ENCODE assay signal across 7 mouse cellular contexts in the genomic region with DNA sequence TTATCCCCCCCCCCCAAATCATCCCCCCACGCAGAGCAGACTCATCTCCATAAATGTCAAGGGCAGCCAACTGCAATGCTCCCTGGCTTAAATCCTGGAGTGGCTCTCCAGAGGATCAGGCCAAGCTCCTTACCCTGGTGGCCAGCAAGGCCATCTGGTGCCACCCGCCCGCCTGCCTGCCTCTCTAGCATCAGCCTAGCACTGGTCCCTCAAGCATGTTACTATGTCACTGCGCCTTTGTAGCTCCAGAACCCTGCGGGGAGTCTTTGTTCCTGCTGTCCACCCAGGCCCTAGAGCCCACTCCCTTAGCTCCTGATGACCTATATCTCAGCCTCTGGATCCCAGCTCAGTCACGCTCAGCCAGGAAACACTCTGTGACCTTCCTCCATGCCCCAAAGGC. TPM values are rescaled to one million over a fixed set of nuclear protein-coding genes. Genes with fewer than 3 reads are reported as not detected.
DNase-seq lines count a peak whose midpoint lies in the region; ATAC-seq and TF ChIP-seq lines count a peak whose summit lies in the region.

No protein-coding gene starts in this region.

- H3K27ac ChIP-seq in CH12.LX (ENCODE audit: insufficient read depth, low read depth) = peak overlapping the region; percentile 34; the same call in 1 of the 2 replicates
- H3K27ac ChIP-seq in embryonic facial prominence, embryonic 14.5 days (replicated peaks; ENCODE audit: low read depth, low read length) = 0 out of 2 replicates have a peak overlapping the region, but pooled peaks have one; percentile 18
- H3K27ac ChIP-seq in liver, postnatal 0 days (ENCODE audit: low read depth) = peak overlapping the region; percentile 90

- no peak for TF ChIP-seq CTCF in CH12.LX (conservative IDR thresholded peaks at IDR 0.05 in 1 of 2, IDR thresholded peaks at IDR 0.05 in 1 of 2; ENCODE audit: low read depth in 2 of 2, low read length in 2 of 2)
- no peak for TF ChIP-seq CTCF in liver, postnatal 0 days (IDR thresholded peaks at IDR 0.05; ENCODE audit: low read depth)

- H3K79me2 ChIP-seq in CH12.LX (replicated peaks; ENCODE audit: control insufficient read depth, extremely low read depth, insufficient read depth, poor library complexity, severe bottlenecking) = peaks cover 29% of the 10 kb centered on the region

- H3K9me3 ChIP-seq in CH12.LX (replicated peaks; ENCODE audit: low read length) = no peaks in the 10 kb centered on the region
- no peaks in the 10 kb centered on the region for H3K9me3 ChIP-seq in embryonic facial prominence, embryonic 14.5 days (ENCODE audit: control insufficient read depth, low read length)
- H3K9me3 ChIP-seq in liver, postnatal 0 days (ENCODE audit: low read length) = no peaks in the 10 kb centered on the region

- dilution Hi-C loops in CH12.LX (cut with MboI; ENCODE audit: extremely low pct_ligation_motif_present, extremely low pct_unique_long_range_greater_than_20kb, low sequenced_read_pairs) = no loop called here

- in situ Hi-C loops in CH12.LX (cut with MboI; ENCODE audit: low pct_ligation_motif_present, low pct_unique_long_range_greater_than_20kb, low sequenced_read_pairs) = no loop called here

- ATAC-seq in embryonic facial prominence, embryonic 14.5 days (ENCODE audit: low read depth) = peak; percentile 62; the same call in 1 of the 2 replicates
- no peak for ATAC-seq in liver, postnatal 0 days
- ATAC-seq in erythroid progenitor cell, adult 5-6 weeks (replicated peaks; ENCODE audit: low FRiP score, poor library complexity, severe bottlenecking) = no peak

- 78% methylated on average over 6 of the region's 6 CpGs for WGBS in embryonic facial prominence, embryonic 14.5 days
- 78% methylated on average over 6 of the region's 6 CpGs for WGBS in liver, postnatal 0 days (ENCODE audit: insufficient replicate concordance)

- no peak for TF ChIP-seq RAD21 in CH12.LX (IDR thresholded peaks at IDR 0.05; ENCODE audit: low read depth, low read length)

- peaks cover 3 to 54% of the 10 kb centered on the region in 2 experiments for H3K36me3 ChIP-seq in CH12.LX (replicated peaks in 1 of 2; ENCODE audit: control insufficient read depth in 1 of 2, insufficient read depth in 1 of 2, low read length in 1 of 2)
- H3K36me3 ChIP-seq in embryonic facial prominence, embryonic 14.5 days (ENCODE audit: control insufficient read depth, insufficient read depth, low read length) = peaks cover 26% of the 10 kb centered on the region; the same call in 1 of the 2 replicates
- H3K36me3 ChIP-seq in liver, postnatal 0 days (replicated peaks; ENCODE audit: insufficient read depth, low read length) = peaks cover 13% of the 10 kb centered on the region; the same call in 1 of the 2 replicates

- no peaks in the 10 kb centered on the region for H3K27me3 ChIP-seq in CH12.LX (replicated peaks)
- no peaks in the 10 kb centered on the region for H3K27me3 ChIP-seq in embryonic facial prominence, embryonic 14.5 days (replicated peaks; ENCODE audit: control insufficient read depth, insufficient read depth, low read length)
- no peaks in the 10 kb centered on the region for H3K27me3 ChIP-seq in liver, postnatal 0 days (ENCODE audit: insufficient read depth, low read length)

- TF ChIP-seq POLR2A in CH12.LX (IDR thresholded peaks at IDR 0.05; ENCODE audit: low read depth, low read length) = no peak

- H3K4me1 ChIP-seq in CH12.LX (ENCODE audit: control insufficient read depth in 1 of 2, insufficient read depth in 2 of 2) = peaks cover 40 to 82% of the 10 kb centered on the region in 2 experiments
- H3K4me1 ChIP-seq in embryonic facial prominence, embryonic 14.5 days (ENCODE audit: control insufficient read depth, insufficient read depth, low read length) = peaks cover 11% of the 10 kb centered on the region
- peaks cover 86% of the 10 kb centered on the region for H3K4me1 ChIP-seq in liver, postnatal 0 days (ENCODE audit: insufficient read depth)

- H3K9ac ChIP-seq in CH12.LX (ENCODE audit: insufficient read depth, low read depth) = no peak overlapping the region
- H3K9ac ChIP-seq in embryonic facial prominence, embryonic 14.5 days (ENCODE audit: low read depth, low read length) = no peak overlapping the region
- H3K9ac ChIP-seq in liver, postnatal 0 days (replicated peaks) = 0 out of 2 replicates have a peak overlapping the region, but pooled peaks have one; percentile 32

- H3K4me3 ChIP-seq in CH12.LX (replicated peaks in 1 of 3; ENCODE audit: low read depth in 2 of 3, low read length in 2 of 3, poor library complexity in 1 of 3) = no peak overlapping the region
- no peak overlapping the region for H3K4me3 ChIP-seq in embryonic facial prominence, embryonic 14.5 days (ENCODE audit: low read depth, low read length)
- H3K4me3 ChIP-seq in liver, postnatal 0 days (ENCODE audit: low read depth, low read length) = no peak overlapping the region

- H3K4me2 ChIP-seq in CH12.LX (ENCODE audit: insufficient read depth, low read depth, poor library complexity, severe bottlenecking) = no peak overlapping the region
- H3K4me2 ChIP-seq in embryonic facial prominence, embryonic 14.5 days (ENCODE audit: low read depth, low read length) = no peak overlapping the region
- H3K4me2 ChIP-seq in liver, postnatal 0 days (ENCODE audit: low read depth, low read length) = peak overlapping the region; percentile 1; the same call in 1 of the 2 replicates

- DNase-seq in CH12.LX (ENCODE audit: extremely low read depth) = no peak
- DNase-seq in Muller cell, postnatal 12 days (ENCODE audit: inconsistent ontology term) = peak; percentile 70
- peak; percentile 40 for DNase-seq in embryonic facial prominence, embryonic 14.5 days (ENCODE audit: low spot score)
- no peak for DNase-seq in liver, postnatal 0 days
- no peak for DNase-seq in right cerebral cortex, postnatal 4 days
- no peak for DNase-seq in left cerebral cortex, postnatal 36 days (ENCODE audit: low spot score in 2 of 2)

- no peak for TF ChIP-seq EP300 in CH12.LX (IDR thresholded peaks at IDR 0.05; ENCODE audit: low read length)
- TF ChIP-seq EP300 in liver, postnatal 0 days (IDR thresholded peaks at IDR 0.05; ENCODE audit: low read depth) = no peak

- intact Hi-C loops in left cerebral cortex, postnatal 36 days (cut with DNase I) = no loop called here

TF ChIP-seq in CH12.LX, 34 proteins besides CTCF, POLR2A, EP300 and RAD21:
- TF ChIP-seq PAX5 (IDR thresholded peaks at IDR 0.05; ENCODE audit: low read length) = no peak
- TF ChIP-seq USF1 (IDR thresholded peaks at IDR 0.05; ENCODE audit: low read depth, low read length) = no peak
- TF ChIP-seq USF2 (conservative IDR thresholded peaks at IDR 0.05; ENCODE audit: low read depth, low read length) = no peak
- no peak for TF ChIP-seq JUND (conservative IDR thresholded peaks at IDR 0.05; ENCODE audit: low read depth, low read length)
- TF ChIP-seq ZNF384 (IDR thresholded peaks at IDR 0.05; ENCODE audit: low read depth, low read length) = no peak
- no peak for TF ChIP-seq JUN (IDR thresholded peaks at IDR 0.05; ENCODE audit: insufficient read depth, low read depth, low read length)
- no peak for TF ChIP-seq HCFC1 (IDR thresholded peaks at IDR 0.05; ENCODE audit: low read depth, low read length)
- no peak for TF ChIP-seq MAFK (IDR thresholded peaks at IDR 0.05; ENCODE audit: insufficient replicate concordance, low read length)
- no peak for TF ChIP-seq BHLHE40 (IDR thresholded peaks at IDR 0.05; ENCODE audit: low read depth, low read length)
- no peak for TF ChIP-seq E2F4 (IDR thresholded peaks at IDR 0.05; ENCODE audit: insufficient replicate concordance, low read depth, low read length)
- no peak for TF ChIP-seq ZMIZ1 (IDR thresholded peaks at IDR 0.05; ENCODE audit: low read depth, low read length)
- TF ChIP-seq GABPA (IDR thresholded peaks at IDR 0.05; ENCODE audit: insufficient replicate concordance, low read depth, low read length) = no peak
- TF ChIP-seq ETS1 (conservative IDR thresholded peaks at IDR 0.05; ENCODE audit: low read depth, low read length) = no peak
- TF ChIP-seq MAX (IDR thresholded peaks at IDR 0.05; ENCODE audit: low read length) = no peak
- no peak for TF ChIP-seq MEF2A (IDR thresholded peaks at IDR 0.05; ENCODE audit: borderline replicate concordance, low read depth, low read length)
- TF ChIP-seq ZC3H11A (IDR thresholded peaks at IDR 0.05; ENCODE audit: low read depth, low read length) = no peak
- TF ChIP-seq SMC3 (IDR thresholded peaks at IDR 0.05; ENCODE audit: low read depth, low read length) = no peak
- no peak for TF ChIP-seq ELF1 (IDR thresholded peaks at IDR 0.05; ENCODE audit: low read depth, low read length)
- TF ChIP-seq POLR2AphosphoS2 (IDR thresholded peaks at IDR 0.05; ENCODE audit: low read depth, low read length) = no peak
TF ChIP-seq in CH12.LX: peak in this region for 0.

RNA-seq across cellular contexts. Expression of a gene that starts 7.4 kb away (rescaled TPM):
- total RNA-seq in CH12.LX (2012; rRNA removed) (8.3 and 8.7 TPM in 2 replicates), CH12.LX (2014; rRNA removed) (10.2 and 10.6 TPM in 2 replicates)
- polyA plus RNA-seq in CH12.LX (2012; ENCODE audit: insufficient read length, low read depth) = 23.5 and 24.7 TPM in 2 replicates
- polyA plus RNA-seq in embryonic facial prominence, embryonic 14.5 days (2014; fragmentation: Nextera tagmentation; extraction: Ambion mirVana) = 30.4 and 31.7 TPM in 2 replicates
- 16.4 and 17.6 TPM in 2 replicates for polyA plus RNA-seq in liver, postnatal 0 days (2015; fragmentation: Nextera tagmentation; extraction: Ambion mirVana)
- total RNA-seq in erythroid progenitor cell, adult 5-6 weeks (2015; ENCODE audit: low replicate concordance) = 15.5 TPM in 2 replicates
- total RNA-seq in erythroid progenitor cell, adult 5-6 weeks (2017; ENCODE audit: low replicate concordance) = 7.3 and 9.6 TPM in 2 replicates
- 10 to 100 TPM; 45.8 to 51.0 TPM for total RNA-seq in left cerebral cortex, postnatal 36 days (2021)

RNA-seq across cellular contexts. Expression of a gene that starts 51.2 kb away (rescaled TPM):
- total RNA-seq in CH12.LX (2012; rRNA removed) = 48.4 and 49.8 TPM in 2 replicates
- 26.1 and 28.3 TPM in 2 replicates for total RNA-seq in CH12.LX (2014; rRNA removed)
- 42.1 and 44.7 TPM in 2 replicates for polyA plus RNA-seq in CH12.LX (2012; ENCODE audit: insufficient read length, low read depth)
- 7.5 and 8.4 TPM in 2 replicates for polyA plus RNA-seq in embryonic facial prominence, embryonic 14.5 days (2014; fragmentation: Nextera tagmentation; extraction: Ambion mirVana)
- 10.1 and 13.5 TPM in 2 replicates for polyA plus RNA-seq in liver, postnatal 0 days (2015; fragmentation: Nextera tagmentation; extraction: Ambion mirVana)
- 0.84 and 2.2 TPM in 2 replicates for total RNA-seq in erythroid progenitor cell, adult 5-6 weeks (2015; ENCODE audit: low replicate concordance)
- 8.2 and 18.2 TPM in 2 replicates for total RNA-seq in erythroid progenitor cell, adult 5-6 weeks (2017; ENCODE audit: low replicate concordance)
- 10 to 100 TPM; 70.3 to 77.3 TPM for total RNA-seq in left cerebral cortex, postnatal 36 days (2021)

Comparison
In these comparisons a context has a peak if more than half of its experiments do, and no peak if none do; other contexts are left out.
1. DNase-seq: peak in Muller cell, postnatal 12 days (single experiment) and embryonic facial prominence, embryonic 14.5 days (single experiment); none in CH12.LX (single experiment), liver, postnatal 0 days (single experiment), right cerebral cortex, postnatal 4 days (single experiment) and left cerebral cortex, postnatal 36 days (0 of 2).
2. H3K27ac ChIP-seq: peak in every context shown above with its lines; median percentile 90 in liver, postnatal 0 days; 34 in CH12.LX; 18 in embryonic facial prominence, embryonic 14.5 days.